Mouse (Mus musculus) myocyte (in vitro differentiated cells): ENCODE measurements around the gene Gm21973. TPM values are rescaled to one million over a fixed set of nuclear protein-coding genes. Genes with fewer than 3 reads are reported as not detected.

Experiments used
- H3K27me3 ChIP-seq: one replicate; pipeline ENCODE4 v1.6.1; 2011; ENCODE audit not compliant: control insufficient read depth, insufficient read depth, insufficient read length
- H3K36me3 ChIP-seq: one replicate; pipeline ENCODE4 v1.6.1; 2011; ENCODE audit not compliant: control insufficient read depth, insufficient read depth
- H3K4me2 ChIP-seq: one replicate; pipeline ENCODE4 v1.6.1; 2011; ENCODE audit warnings: low read depth, control low read depth
- H3K4me3 ChIP-seq: one replicate; pipeline ENCODE4 v1.5.1; 2011; ENCODE audit warnings: mild to moderate bottlenecking, control low read depth, moderate library complexity
- H3K79me2 ChIP-seq: one replicate; pipeline ENCODE4 v1.6.1; 2011; ENCODE audit not compliant: control insufficient read depth, insufficient read depth
- H3ac ChIP-seq: one replicate; pipeline ENCODE4 v1.6.1; 2011; ENCODE audit not compliant: control insufficient read depth, insufficient read length
- CEBPB ChIP-seq: IDR thresholded peaks from 2 replicates; pipeline ENCODE4 v1.6.1; 2011; ENCODE audit warnings: mild to moderate bottlenecking, moderate library complexity; ENCODE audit not compliant: poor library complexity, insufficient read depth, severe bottlenecking
- E2F4 ChIP-seq: IDR thresholded peaks from one replicate; pipeline ENCODE4 v1.6.1; 2011; ENCODE audit warnings: mild to moderate bottlenecking, control low read depth, moderate library complexity; ENCODE audit not compliant: insufficient read depth
- MAX ChIP-seq: IDR thresholded peaks from one replicate; pipeline ENCODE4 v1.6.1; 2011; ENCODE audit warnings: low read depth, mild to moderate bottlenecking, control low read depth
- MYOD1 ChIP-seq, 3 experiments: IDR thresholded peaks; one replicate each; pipeline ENCODE4 v1.6.1; 2011; ENCODE audit warnings: control low read depth in 2 of 3, low read depth in 2 of 3, mild to moderate bottlenecking in 2 of 3, moderate library complexity in 1 of 3; ENCODE audit not compliant: insufficient read length in 2 of 3, control insufficient read depth in 1 of 3
- MYOG ChIP-seq, 3 experiments: IDR thresholded peaks; one replicate each; pipeline ENCODE4 v1.6.1; 2011; ENCODE audit warnings: control low read depth in 2 of 3, low read depth in 2 of 3, mild to moderate bottlenecking in 2 of 3; ENCODE audit not compliant: insufficient read length in 2 of 3, control insufficient read depth in 1 of 3, insufficient read depth in 1 of 3
- POLR2A ChIP-seq: IDR thresholded peaks from one replicate; pipeline ENCODE4 v1.6.1; 2011; ENCODE audit warnings: low read depth, mild to moderate bottlenecking, control low read depth, moderate library complexity; ENCODE audit not compliant: insufficient read length
- POLR2AphosphoS2 ChIP-seq: IDR thresholded peaks from one replicate; pipeline ENCODE4 v1.6.1; 2011; ENCODE audit warnings: low read depth, control low read depth; ENCODE audit not compliant: insufficient read length
- REST ChIP-seq: IDR thresholded peaks from one replicate; pipeline ENCODE4 v1.6.1; 2011; ENCODE audit warnings: mild to moderate bottlenecking, control low read depth, moderate library complexity; ENCODE audit not compliant: insufficient read depth, insufficient read length
- SRF ChIP-seq: IDR thresholded peaks from one replicate; pipeline ENCODE4 v1.6.1; 2011; ENCODE audit warnings: low read depth; ENCODE audit not compliant: control insufficient read depth, insufficient read length
- TCF12 ChIP-seq: IDR thresholded peaks from one replicate; pipeline ENCODE4 v1.6.1; 2011; ENCODE audit warnings: mild to moderate bottlenecking, control low read depth; ENCODE audit not compliant: poor library complexity, insufficient read depth, severe bottlenecking
- TCF3 ChIP-seq: IDR thresholded peaks from one replicate; pipeline ENCODE4 v1.6.1; 2011; ENCODE audit warnings: low read depth, control low read depth; ENCODE audit not compliant: insufficient read length
- USF1 ChIP-seq: IDR thresholded peaks from one replicate; pipeline ENCODE4 v1.6.1; 2011; ENCODE audit warnings: low read depth, mild to moderate bottlenecking, control low read depth, moderate library complexity
- polyA plus RNA-seq: library from polyadenylated mRNA; unstranded; fragments of >200 nt; fragmentation: generic; extraction: Trizol; gene quantifications from one replicate; pipeline ENCODE4 v1.2.1, GENCODE M21; 2012; ENCODE audit warnings: missing spikeins

The Gm21973 gene
- polyA plus RNA-seq, 1 experiment: not detected

DNA sequence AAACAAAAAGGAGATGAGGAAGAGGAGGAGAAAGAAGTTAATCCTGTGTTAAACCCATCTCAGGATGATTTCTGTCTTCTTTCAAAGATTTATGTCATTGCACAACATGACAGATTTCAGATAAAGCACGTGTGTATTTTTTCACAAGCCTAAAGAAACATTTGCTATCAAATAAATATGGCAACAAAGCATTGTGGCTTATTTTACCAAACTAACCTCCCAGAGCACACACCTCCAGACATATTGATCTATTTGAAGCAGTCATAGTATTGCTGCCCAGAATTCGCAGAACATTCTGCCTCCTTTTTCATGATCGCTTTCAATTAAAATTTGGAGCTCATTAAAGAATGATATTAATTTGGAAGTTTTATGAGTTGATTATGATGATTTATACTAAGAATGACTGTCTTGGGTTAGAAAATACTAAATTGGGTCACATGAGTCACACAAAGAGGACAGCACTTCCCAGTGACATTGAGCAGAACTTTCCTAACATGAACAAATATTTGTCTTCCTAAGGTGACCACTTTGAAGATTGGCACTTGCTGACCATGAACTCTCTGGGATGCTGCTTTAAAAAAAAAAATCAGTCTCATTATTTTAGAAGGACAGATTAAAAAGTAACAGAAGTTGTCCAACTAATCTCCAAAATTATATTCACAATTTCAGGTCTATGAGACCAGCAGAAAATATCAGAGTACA lies 54.7 kb downstream of the Gm21973 start:
- H3K4me2 ChIP-seq: no peak overlapping the region
- H3K4me3 ChIP-seq: no peak overlapping the region

GRCm38 (mm10) chr15:10387263-10387662 lies 62.1 kb downstream of the Gm21973 start:
- Histone ChIP-seq H3ac (no peak overlapping the region), H3K4me3 (no peak overlapping the region), H3K79me2 (no peaks in the 10 kb centered on the region), H3K36me3 (no peaks in the 10 kb centered on the region), H3K4me2 (no peak overlapping the region), H3K27me3 (no peaks in the 10 kb centered on the region)
- TF ChIP-seq POLR2A (no peak), MYOG (IDR thresholded peaks at IDR 0.05; ENCODE audit: control insufficient read depth in 1 of 3, insufficient read depth in 1 of 3, insufficient read length in 2 of 3, low read depth in 2 of 3) (no peak), E2F4 (no peak), MYOD1 (IDR thresholded peaks at IDR 0.05; ENCODE audit: control insufficient read depth in 1 of 3, insufficient read length in 2 of 3, low read depth in 2 of 3) (no peak), REST (no peak), POLR2AphosphoS2 (no peak), CEBPB (no peak), USF1 (no peak), TCF3 (no peak), MAX (no peak), SRF (no peak), TCF12 (no peak)

More for the DNA sequence above, 54.7 kb downstream of the Gm21973 start:
- TF ChIP-seq SRF (no peak), CEBPB (no peak), POLR2A (no peak), REST (no peak), MAX (no peak), TCF12 (no peak), MYOG (IDR thresholded peaks at IDR 0.05; ENCODE audit: control insufficient read depth in 1 of 3, insufficient read depth in 1 of 3, insufficient read length in 2 of 3, low read depth in 2 of 3) (no peak), POLR2AphosphoS2 (no peak), E2F4 (no peak), TCF3 (no peak), MYOD1 (IDR thresholded peaks at IDR 0.05; ENCODE audit: control insufficient read depth in 1 of 3, insufficient read length in 2 of 3, low read depth in 2 of 3) (no peak), USF1 (no peak)
- no peaks in the 10 kb centered on the region for H3K79me2 ChIP-seq
- no peaks in the 10 kb centered on the region for H3K27me3 ChIP-seq
- no peaks in the 10 kb centered on the region for H3K36me3 ChIP-seq
- H3ac ChIP-seq: no peak overlapping the region

- H3K4me3 ChIP-seq: no peak overlapping the region
- H3K27me3 ChIP-seq: no peaks in the 10 kb centered on the region
- no peak overlapping the region for H3ac ChIP-seq
- TF ChIP-seq SRF (no peak), POLR2A (no peak), TCF12 (no peak), TCF3 (no peak), MYOD1 (IDR thresholded peaks at IDR 0.05; ENCODE audit: control insufficient read depth in 1 of 3, insufficient read length in 2 of 3, low read depth in 2 of 3) (no peak), MYOG (IDR thresholded peaks at IDR 0.05; ENCODE audit: control insufficient read depth in 1 of 3, insufficient read depth in 1 of 3, insufficient read length in 2 of 3, low read depth in 2 of 3) (no peak), E2F4 (no peak), REST (no peak), USF1 (no peak), MAX (no peak), POLR2AphosphoS2 (no peak), CEBPB (no peak)
- no peak overlapping the region for H3K4me2 ChIP-seq
- H3K79me2 ChIP-seq: no peaks in the 10 kb centered on the region
- no peaks in the 10 kb centered on the region for H3K36me3 ChIP-seq
Measured at GRCm38 (mm10) chr15:10399795-10400194, 74.6 kb downstream of the Gm21973 start.

GRCm38 (mm10) chr15:10400415-10400814 lies 75.2 kb downstream of the Gm21973 start:
- H3K79me2 ChIP-seq: no peaks in the 10 kb centered on the region
- no peak overlapping the region for H3K4me3 ChIP-seq
- H3K36me3 ChIP-seq: no peaks in the 10 kb centered on the region
- H3ac ChIP-seq: no peak overlapping the region
- H3K27me3 ChIP-seq: no peaks in the 10 kb centered on the region
- TF ChIP-seq TCF12: no peak
- TF ChIP-seq CEBPB: no peak
- TF ChIP-seq MYOD1 (IDR thresholded peaks at IDR 0.05; ENCODE audit: control insufficient read depth in 1 of 3, insufficient read length in 2 of 3, low read depth in 2 of 3): no peak
- H3K4me2 ChIP-seq: no peak overlapping the region
